Mouse (Mus musculus): Measurements from ENCODE around the gene Pacrg. TPM values are rescaled to one million over a fixed set of nuclear protein-coding genes. Genes with fewer than 3 reads are reported as not detected.

Gene Pacrg
- total RNA-seq, 2 experiments from 2014 or later: not detected

GRCm38 (mm10) chr17:10507466-10507865 is 332.6 kb downstream of the Pacrg start:
- no peak for ATAC-seq (replicated peaks; ENCODE audit: low FRiP score, poor library complexity, severe bottlenecking)

- no peak for ATAC-seq (replicated peaks; ENCODE audit: low FRiP score, poor library complexity, severe bottlenecking)
Measured at GRCm38 (mm10) chr17:10506896-10507295, 333.2 kb downstream of the Pacrg start.

GRCm38 (mm10) chr17:10501439-10501838 is 338.7 kb downstream of the Pacrg start:
- no peak for ATAC-seq (replicated peaks; ENCODE audit: low FRiP score, poor library complexity, severe bottlenecking)

GRCm38 (mm10) chr17:10500795-10501432 is 339.2 kb downstream of the Pacrg start:
- ATAC-seq (replicated peaks; ENCODE audit: low FRiP score, poor library complexity, severe bottlenecking): no peak

- no peak for ATAC-seq (replicated peaks; ENCODE audit: low FRiP score, poor library complexity, severe bottlenecking)
Measured at GRCm38 (mm10) chr17:10498935-10499655, 341.0 kb downstream of the Pacrg start.

- no peak for ATAC-seq (replicated peaks; ENCODE audit: low FRiP score, poor library complexity, severe bottlenecking)
Measured at GRCm38 (mm10) chr17:10497781-10498420, 342.2 kb downstream of the Pacrg start.

GRCm38 (mm10) chr17:10496066-10496465 is 344.0 kb downstream of the Pacrg start:
- no peak for ATAC-seq (replicated peaks; ENCODE audit: low FRiP score, poor library complexity, severe bottlenecking)

- ATAC-seq (replicated peaks; ENCODE audit: low FRiP score, poor library complexity, severe bottlenecking): no peak
Measured at GRCm38 (mm10) chr17:10495588-10495987, 344.5 kb downstream of the Pacrg start.

- ATAC-seq (replicated peaks; ENCODE audit: low FRiP score, poor library complexity, severe bottlenecking): no peak
Measured at GRCm38 (mm10) chr17:10493124-10493523, 347.0 kb downstream of the Pacrg start.

- no peak for ATAC-seq (replicated peaks; ENCODE audit: low FRiP score, poor library complexity, severe bottlenecking)
Measured at GRCm38 (mm10) chr17:10490374-10491169, 349.5 kb downstream of the Pacrg start.

- no peak for ATAC-seq (replicated peaks; ENCODE audit: low FRiP score, poor library complexity, severe bottlenecking)
Measured at GRCm38 (mm10) chr17:10488873-10489272, 351.2 kb downstream of the Pacrg start.

GRCm38 (mm10) chr17:10483945-10484546 is 356.1 kb downstream of the Pacrg start:
- no peak for ATAC-seq (replicated peaks; ENCODE audit: low FRiP score, poor library complexity, severe bottlenecking)

GRCm38 (mm10) chr17:10481081-10481480 is 359.0 kb downstream of the Pacrg start:
- ATAC-seq (replicated peaks; ENCODE audit: low FRiP score, poor library complexity, severe bottlenecking): no peak

GRCm38 (mm10) chr17:10479020-10479707 is 360.9 kb downstream of the Pacrg start:
- no peak for ATAC-seq (replicated peaks; ENCODE audit: low FRiP score, poor library complexity, severe bottlenecking)

- ATAC-seq (replicated peaks; ENCODE audit: low FRiP score, poor library complexity, severe bottlenecking): no peak
Measured at GRCm38 (mm10) chr17:10478377-10478776, 361.7 kb downstream of the Pacrg start.

- no peak for ATAC-seq (replicated peaks; ENCODE audit: low FRiP score, poor library complexity, severe bottlenecking)
Measured at GRCm38 (mm10) chr17:10476807-10477206, 363.3 kb downstream of the Pacrg start.

GRCm38 (mm10) chr17:10474972-10475371 is 365.1 kb downstream of the Pacrg start:
- no peak for ATAC-seq (replicated peaks; ENCODE audit: low FRiP score, poor library complexity, severe bottlenecking)

- ATAC-seq (replicated peaks; ENCODE audit: low FRiP score, poor library complexity, severe bottlenecking): no peak
Measured at GRCm38 (mm10) chr17:10473826-10474384, 366.2 kb downstream of the Pacrg start.

GRCm38 (mm10) chr17:10473175-10473574 is 366.9 kb downstream of the Pacrg start:
- ATAC-seq (replicated peaks; ENCODE audit: low FRiP score, poor library complexity, severe bottlenecking): no peak

Data from erythroblast, adult 5-6 weeks (primary cell).